Mouse (Mus musculus): Measurements from ENCODE around the gene B3gnt7.

Gene B3gnt7

GRCm38 (mm10) chr1:86343969-86344861, 41.6 kb downstream of the B3gnt7 start:
- no peak for DNase-seq (ENCODE audit: low read depth, low spot score)

DNA sequence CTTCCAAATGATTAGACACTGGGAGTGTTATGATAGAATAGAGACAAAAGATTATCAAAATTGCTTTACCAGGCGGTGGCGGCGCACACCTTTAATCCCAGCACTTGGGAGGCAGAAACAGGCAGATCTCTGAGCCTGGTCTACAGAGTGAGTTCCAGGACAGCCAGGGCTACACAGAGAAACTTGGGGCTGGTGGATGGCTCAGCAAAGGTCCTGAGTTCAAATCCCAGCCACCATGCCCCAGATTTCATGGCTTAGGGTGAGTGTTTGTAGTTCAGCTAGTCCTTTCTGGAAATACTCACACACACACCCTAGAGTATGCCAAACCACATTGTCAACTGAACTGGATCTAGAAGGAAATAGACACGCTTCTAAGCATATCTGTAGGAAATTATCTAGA, 42.4 kb downstream of the B3gnt7 start:
- DNase-seq (ENCODE audit: low read depth, low spot score), result no peak

DNA sequence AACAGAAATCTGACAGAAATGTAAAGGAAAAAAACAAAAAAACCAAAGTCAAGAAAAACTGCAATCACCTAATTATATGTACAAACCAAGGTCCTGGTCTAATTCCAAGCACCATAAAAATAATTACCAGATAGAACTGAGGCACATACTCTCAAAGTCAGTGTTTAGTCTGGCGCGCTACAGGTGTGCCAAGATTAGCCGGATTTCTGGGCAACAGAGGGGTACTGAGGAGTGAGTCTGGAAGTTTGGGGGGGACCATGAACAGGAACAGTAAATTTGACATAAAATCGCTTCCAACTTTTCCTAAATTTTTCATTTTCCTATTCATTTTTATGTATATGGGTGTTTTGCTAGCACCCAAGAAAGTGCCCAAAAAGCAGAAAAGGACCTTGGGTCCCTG, 43.3 kb downstream of the B3gnt7 start:
- DNase-seq (ENCODE audit: low read depth, low spot score), result no peak

- no peak for DNase-seq (ENCODE audit: low read depth, low spot score)
These were observed 44.5 kb downstream of the B3gnt7 start for GRCm38 (mm10) chr1:86346851-86347715.

DNA sequence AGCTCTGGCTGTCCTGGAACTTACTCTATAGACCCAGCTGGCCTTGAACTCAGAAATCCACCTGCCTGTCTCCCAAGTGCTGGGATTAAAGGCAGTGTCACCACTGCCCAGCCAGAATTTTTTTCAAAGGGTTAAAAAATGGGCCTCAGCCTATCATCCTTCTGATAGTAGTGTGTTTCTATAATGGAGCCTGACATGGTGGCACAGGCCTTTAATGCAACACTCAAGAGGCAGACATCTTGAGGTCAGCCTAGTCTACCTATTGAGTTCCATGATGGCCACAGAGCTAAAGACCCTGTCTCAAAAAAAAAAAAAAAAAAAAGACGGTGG, 45.0 kb downstream of the B3gnt7 start:
- no peak for DNase-seq (ENCODE audit: low read depth, low spot score)

GRCm38 (mm10) chr1:86348083-86348482, 45.5 kb downstream of the B3gnt7 start:
- no peak for DNase-seq (ENCODE audit: low read depth, low spot score)

GRCm38 (mm10) chr1:86348801-86349200, 46.2 kb downstream of the B3gnt7 start:
- DNase-seq (ENCODE audit: low read depth, low spot score), result no peak

GRCm38 (mm10) chr1:86349201-86349600, 46.6 kb downstream of the B3gnt7 start:
- no peak for DNase-seq (ENCODE audit: low read depth, low spot score)

GRCm38 (mm10) chr1:86349696-86350095, 47.1 kb downstream of the B3gnt7 start:
- DNase-seq (ENCODE audit: low read depth, low spot score), result no peak

GRCm38 (mm10) chr1:86350576-86350975, 47.9 kb downstream of the B3gnt7 start:
- no peak for DNase-seq (ENCODE audit: low read depth, low spot score)

GRCm38 (mm10) chr1:86354186-86354585, 51.6 kb downstream of the B3gnt7 start:
- no peak for DNase-seq (ENCODE audit: low read depth, low spot score)
